Mouse (Mus musculus) midbrain, embryonic 14.5 days (tissue): ENCODE results near the gene Gm26558. TPM values are rescaled to one million over a fixed set of nuclear protein-coding genes. Genes with fewer than 3 reads are reported as not detected.

Source experiments
- ATAC-seq: fragments of 200-750 bp; cut with Nextera tagmentation; 2 replicates; pipeline ENCODE4 v1.8.0; 2017; ENCODE audit warnings: moderate number of reproducible peaks, moderate library complexity; ENCODE audit not compliant: low FRiP score, low TSS enrichment
- DNase-seq: peaks from one replicate; pipeline ENCODE4 v3.0.0-alpha.2; 2015
- H3K27ac ChIP-seq: fragments of 300-500 bp; sonication (generic); replicated peaks from 2 replicates; pipeline ENCODE4 v1.5.1; 2014; ENCODE audit warnings: mild to moderate bottlenecking, low read depth, low read length, moderate library complexity
- H3K27me3 ChIP-seq: fragments of 300-500 bp; sonication (generic); 2 replicates; pipeline ENCODE4 v1.6.1; 2014; ENCODE audit warnings: low read length, control low read depth, mixed read lengths; ENCODE audit not compliant: control insufficient read depth, insufficient read depth
- H3K36me3 ChIP-seq: fragments of 300-500 bp; sonication (generic); 2 replicates; pipeline ENCODE4 v1.6.1; 2014; ENCODE audit warnings: low read length, control low read depth; ENCODE audit not compliant: control insufficient read depth, insufficient read depth
- H3K4me1 ChIP-seq: fragments of 300-500 bp; sonication (generic); 2 replicates; pipeline ENCODE4 v1.6.1; 2014; ENCODE audit warnings: mild to moderate bottlenecking, antibody characterized with exemption, low read length, control low read depth; ENCODE audit not compliant: control insufficient read depth, insufficient read depth
- H3K4me2 ChIP-seq: fragments of 300-500 bp; sonication (generic); 2 replicates; pipeline ENCODE4 v1.6.1; 2014; ENCODE audit warnings: mild to moderate bottlenecking, low read length, moderate library complexity
- H3K4me3 ChIP-seq: fragments of 300-500 bp; sonication (generic); replicated peaks from 2 replicates; pipeline ENCODE4 v1.5.1; 2014; ENCODE audit warnings: low read depth, low read length
- H3K9ac ChIP-seq: fragments of 300-500 bp; sonication (generic); replicated peaks from 2 replicates; pipeline ENCODE4 v1.6.1; 2014; ENCODE audit warnings: mild to moderate bottlenecking, low read length, moderate library complexity
- H3K9me3 ChIP-seq: fragments of 300-500 bp; sonication (generic); 2 replicates; pipeline ENCODE4 v1.6.1; 2016; ENCODE audit warnings: low read length, control low read depth, mixed read lengths; ENCODE audit not compliant: control insufficient read depth
- WGBS: fragments of 180-500 bp; shearing (Covaris S2); extraction: QIAGEN DNeasy Blood & Tissue Kit; methylation state at CpG from one replicate; pipeline ENCODE4 v1.1.7; 2014; 5-methylcytosine and 5-hydroxymethylcytosine counted together
- polyA plus RNA-seq: library from polyadenylated mRNA; unstranded; fragments of >200 nt; fragmentation: Nextera tagmentation; extraction: Ambion mirVana; gene quantifications from 2 replicates; pipeline ENCODE4 v1.2.1, GENCODE M21; 2014

The Gm26558 gene
- polyA plus RNA-seq, result 4.3 and 6.2 TPM in 2 replicates

GRCm38 (mm10) chr2:70661715-70662495, at the start of gene Gm26558:
TSS of gene Gm26558 (minus strand) at chr2:70662108.
- Histone ChIP-seq H3K27me3 (no peaks in the 10 kb centered on the region), H3K4me2 (peak within 1 kb of the TSS; percentile 78), H3K4me1 (peaks cover 11% of the 10 kb centered on the region), H3K4me3 (peak within 1 kb of the TSS; percentile 90), H3K36me3 (no peaks in the 10 kb centered on the region), H3K9ac (peak within 1 kb of the TSS; percentile 91), H3K9me3 (no peaks in the 10 kb centered on the region), H3K27ac (peak within 1 kb of the TSS; percentile 89)
- DNase-seq (no peak), ATAC-seq (peak; percentile 75)
- under 1% methylated on average over 54 of the region's 54 CpGs for WGBS

GRCm38 (mm10) chr2:70710878-70711277, 49.0 kb upstream of the Gm26558 start:
- ATAC-seq (no peak), DNase-seq (no peak)
- Histone ChIP-seq H3K9me3 (no peaks in the 10 kb centered on the region), H3K9ac (no peak overlapping the region), H3K27ac (no peak overlapping the region), H3K4me1 (no peaks in the 10 kb centered on the region), H3K4me2 (no peak overlapping the region), H3K36me3 (peaks cover 47% of the 10 kb centered on the region), H3K27me3 (no peaks in the 10 kb centered on the region), H3K4me3 (no peak overlapping the region)
- WGBS, result 93% methylated on average over 4 of the region's 4 CpGs

GRCm38 (mm10) chr2:70710236-70710635, 48.3 kb upstream of the Gm26558 start:
- no peak overlapping the region for H3K4me3 ChIP-seq
- H3K4me1 ChIP-seq, result no peaks in the 10 kb centered on the region
- DNase-seq, result no peak
- H3K9me3 ChIP-seq, result no peaks in the 10 kb centered on the region
- H3K27me3 ChIP-seq, result no peaks in the 10 kb centered on the region
- H3K27ac ChIP-seq, result no peak overlapping the region
- peaks cover 41% of the 10 kb centered on the region for H3K36me3 ChIP-seq
- ATAC-seq, result no peak
- no peak overlapping the region for H3K9ac ChIP-seq
- 95% methylated on average over 7 of the region's 7 CpGs for WGBS
- H3K4me2 ChIP-seq, result no peak overlapping the region

- no peak for DNase-seq
- Histone ChIP-seq H3K27me3 (no peaks in the 10 kb centered on the region), H3K27ac (no peak overlapping the region), H3K9me3 (no peaks in the 10 kb centered on the region), H3K4me3 (no peak overlapping the region), H3K4me2 (no peak overlapping the region), H3K4me1 (no peaks in the 10 kb centered on the region), H3K9ac (no peak overlapping the region), H3K36me3 (peaks cover 31% of the 10 kb centered on the region)
- ATAC-seq, result no peak
- WGBS, result 75% methylated on average over 13 of the region's 13 CpGs
These were observed 47.2 kb upstream of the Gm26558 start for GRCm38 (mm10) chr2:70708986-70709730.

GRCm38 (mm10) chr2:70702403-70702802, 40.5 kb upstream of the Gm26558 start:
- WGBS, result 45% methylated on average over 5 of the region's 5 CpGs
- no peak for ATAC-seq

GRCm38 (mm10) chr2:70701571-70701970, 39.7 kb upstream of the Gm26558 start:
- Histone ChIP-seq H3K27me3 (no peaks in the 10 kb centered on the region), H3K4me1 (no peaks in the 10 kb centered on the region), H3K9ac (no peak overlapping the region), H3K4me3 (no peak overlapping the region), H3K27ac (no peak overlapping the region), H3K9me3 (no peaks in the 10 kb centered on the region; the same call in 1 of the 2 replicates), H3K4me2 (no peak overlapping the region), H3K36me3 (no peaks in the 10 kb centered on the region)
- 73% methylated on average over 9 of the region's 9 CpGs for WGBS
- ATAC-seq (no peak), DNase-seq (no peak)

More at GRCm38 (mm10) chr2:70702403-70702802, 40.5 kb upstream of the Gm26558 start:
- Histone ChIP-seq H3K4me1 (no peaks in the 10 kb centered on the region), H3K4me2 (no peak overlapping the region), H3K4me3 (no peak overlapping the region), H3K27me3 (no peaks in the 10 kb centered on the region), H3K27ac (no peak overlapping the region), H3K9ac (no peak overlapping the region), H3K36me3 (no peaks in the 10 kb centered on the region), H3K9me3 (no peaks in the 10 kb centered on the region; the same call in 1 of the 2 replicates)
- DNase-seq, result no peak

GRCm38 (mm10) chr2:70700851-70701250, 38.9 kb upstream of the Gm26558 start:
- DNase-seq (no peak), ATAC-seq (no peak)
- H3K4me2 ChIP-seq, result no peak overlapping the region
- no peaks in the 10 kb centered on the region; the same call in 1 of the 2 replicates for H3K9me3 ChIP-seq
- H3K27ac ChIP-seq, result no peak overlapping the region
- H3K27me3 ChIP-seq, result no peaks in the 10 kb centered on the region
- H3K9ac ChIP-seq, result no peak overlapping the region
- H3K4me1 ChIP-seq, result no peaks in the 10 kb centered on the region
- no peaks in the 10 kb centered on the region for H3K36me3 ChIP-seq
- 86% methylated on average over 3 of the region's 3 CpGs for WGBS
- H3K4me3 ChIP-seq, result no peak overlapping the region

GRCm38 (mm10) chr2:70695712-70696111, 33.8 kb upstream of the Gm26558 start:
- Histone ChIP-seq H3K27ac (no peak overlapping the region), H3K4me2 (no peak overlapping the region), H3K27me3 (no peaks in the 10 kb centered on the region), H3K4me3 (no peak overlapping the region), H3K9me3 (no peaks in the 10 kb centered on the region; the same call in 1 of the 2 replicates), H3K4me1 (no peaks in the 10 kb centered on the region), H3K36me3 (peaks cover 19% of the 10 kb centered on the region), H3K9ac (no peak overlapping the region)
- DNase-seq (no peak), ATAC-seq (no peak)
- 92% methylated on average over 10 of the region's 10 CpGs for WGBS
